Mouse (Mus musculus) ES-Bruce4 (cell line): ENCODE measurements around the gene Dnajc5. TPM values are rescaled to one million over a fixed set of nuclear protein-coding genes. Genes with fewer than 3 reads are reported as not detected.

Experiments used
- H3K27ac ChIP-seq: 2 replicates; pipeline ENCODE4 v1.5.1; 2012; ENCODE audit warnings: low read length, inconsistent platforms; ENCODE audit not compliant: insufficient read depth
- H3K27me3 ChIP-seq: 2 replicates; pipeline ENCODE4 v1.6.1; 2012; ENCODE audit warnings: mild to moderate bottlenecking, low read length, inconsistent platforms; ENCODE audit not compliant: control insufficient read depth, poor library complexity, insufficient read depth, severe bottlenecking
- H3K36me3 ChIP-seq: 2 replicates; pipeline ENCODE4 v1.6.1; 2012; ENCODE audit warnings: inconsistent platforms, mild to moderate bottlenecking, low read length, moderate library complexity; ENCODE audit not compliant: control insufficient read depth, poor library complexity, insufficient read depth, severe bottlenecking
- H3K4me1 ChIP-seq: one replicate; pipeline ENCODE4 v1.8.1; 2011; ENCODE audit warnings: low read length; ENCODE audit not compliant: control insufficient read depth, insufficient read depth
- H3K4me3 ChIP-seq: 2 replicates; pipeline ENCODE4 v1.5.1; 2011; ENCODE audit warnings: low read depth, mild to moderate bottlenecking, low read length
- H3K9ac ChIP-seq: 2 replicates; pipeline ENCODE4 v1.6.1; 2012; ENCODE audit warnings: low read depth, mild to moderate bottlenecking, inconsistent platforms; ENCODE audit not compliant: poor library complexity, severe bottlenecking
- H3K9me3 ChIP-seq: replicated peaks from 2 replicates; pipeline ENCODE4 v1.6.1; 2012; ENCODE audit warnings: mild to moderate bottlenecking, low read length, inconsistent platforms; ENCODE audit not compliant: control insufficient read depth, poor library complexity, insufficient read depth, severe bottlenecking
- CTCF ChIP-seq: IDR thresholded peaks from one replicate; pipeline ENCODE4 v1.8.1; 2011; ENCODE audit warnings: low read depth, low read length
- EP300 ChIP-seq: IDR thresholded peaks from 2 replicates; pipeline ENCODE4 v1.6.1; 2011; ENCODE audit warnings: low read depth, low read length; ENCODE audit not compliant: insufficient read depth
- POLR2A ChIP-seq: IDR thresholded peaks from one replicate; pipeline ENCODE4 v1.8.1; 2011; ENCODE audit warnings: low read length; ENCODE audit not compliant: insufficient read depth
- polyA plus RNA-seq: library from polyadenylated mRNA; stranded (reverse); fragments of >200 nt; gene quantifications from 2 replicates; pipeline ENCODE4 v1.2.4, GENCODE M21; 2011; ENCODE audit warnings: low read depth; ENCODE audit not compliant: missing spikeins, insufficient read depth, insufficient read length

Dnajc5 gene
- polyA plus RNA-seq, 1 experiment: 59.0 TPM

DNA sequence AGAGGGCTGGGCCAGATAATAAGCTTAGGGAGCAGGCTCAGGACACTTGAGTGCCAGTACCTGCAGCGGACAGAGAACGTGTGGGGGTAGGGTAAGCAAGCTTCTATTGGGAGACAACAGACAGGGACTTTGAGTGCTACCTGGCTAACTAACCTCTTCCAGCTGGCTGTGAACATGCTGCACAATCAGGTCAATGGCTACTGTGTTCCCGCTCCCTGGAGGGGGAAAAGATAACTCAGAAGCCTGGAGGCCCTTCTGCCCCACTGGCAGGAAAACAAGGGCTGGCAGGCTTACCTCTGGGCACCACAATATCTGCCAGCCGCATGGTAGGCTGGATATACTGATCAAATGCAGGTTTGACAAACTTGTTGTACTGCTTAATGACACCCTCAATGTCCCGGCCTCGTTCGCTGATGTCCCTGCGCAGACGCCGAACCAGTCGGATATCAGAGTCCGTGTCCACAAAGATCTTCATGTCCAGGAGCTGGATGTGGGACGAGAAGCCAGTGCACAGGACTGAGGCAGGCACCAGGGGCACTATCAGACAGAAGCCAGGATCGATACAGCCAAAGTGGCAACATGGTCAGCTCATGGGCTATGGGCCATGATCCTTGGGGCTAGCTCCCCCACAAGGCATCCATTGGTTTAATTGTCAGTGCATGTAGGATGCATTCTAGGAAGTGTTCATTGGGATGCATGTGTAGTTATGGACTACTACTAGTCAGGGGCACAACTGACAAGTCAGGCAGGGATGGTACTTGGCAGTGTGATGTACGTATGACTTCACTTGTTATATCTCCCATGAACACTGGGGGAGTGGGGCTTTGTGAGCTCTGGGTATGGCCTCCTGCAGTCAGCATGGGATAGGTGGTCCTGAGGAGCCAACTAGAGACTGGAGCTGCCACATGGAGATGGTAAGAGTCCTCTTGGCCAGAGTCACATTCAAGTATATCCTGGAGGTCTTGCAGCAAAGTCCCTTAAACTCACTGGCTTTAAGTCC is 52.9 kb downstream of the Dnajc5 start:
- no peaks in the 10 kb centered on the region for H3K27me3 ChIP-seq
- no peak overlapping the region for H3K27ac ChIP-seq
- H3K9ac ChIP-seq: no peak overlapping the region
- no peak overlapping the region for H3K4me3 ChIP-seq
- TF ChIP-seq POLR2A (no peak), EP300 (no peak), CTCF (no peak)
- H3K9me3 ChIP-seq: no peaks in the 10 kb centered on the region
- H3K4me1 ChIP-seq: no peaks in the 10 kb centered on the region
- H3K36me3 ChIP-seq: no peaks in the 10 kb centered on the region

DNA sequence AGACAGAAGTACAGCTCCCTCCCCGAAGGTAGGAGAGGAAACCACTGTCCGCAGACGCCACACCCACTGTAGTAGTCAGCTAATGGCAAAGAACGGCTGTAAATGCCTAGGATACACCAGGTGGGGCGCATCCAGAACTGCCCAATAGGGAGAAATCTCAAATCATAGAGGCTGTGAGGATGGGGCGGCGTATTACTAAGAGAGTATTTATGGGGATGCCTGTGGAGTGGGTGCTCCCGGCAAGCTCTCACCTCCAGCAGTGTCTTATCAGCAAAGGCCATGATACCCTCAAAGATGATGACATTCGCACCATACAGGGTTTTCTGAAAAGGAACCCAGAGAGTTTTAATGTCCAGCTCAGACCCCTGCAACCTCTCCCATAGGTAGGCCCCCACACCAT is 53.7 kb downstream of the Dnajc5 start:
- no peaks in the 10 kb centered on the region for H3K4me1 ChIP-seq
- H3K9ac ChIP-seq: no peak overlapping the region
- no peaks in the 10 kb centered on the region for H3K36me3 ChIP-seq
- no peak overlapping the region for H3K27ac ChIP-seq
- no peaks in the 10 kb centered on the region for H3K27me3 ChIP-seq
- no peak for TF ChIP-seq CTCF
- TF ChIP-seq EP300: no peak
- no peak for TF ChIP-seq POLR2A
- no peak overlapping the region for H3K4me3 ChIP-seq
- no peaks in the 10 kb centered on the region for H3K9me3 ChIP-seq

- Histone ChIP-seq H3K9me3 (no peaks in the 10 kb centered on the region), H3K27ac (no peak overlapping the region), H3K9ac (no peak overlapping the region), H3K4me1 (no peaks in the 10 kb centered on the region), H3K27me3 (no peaks in the 10 kb centered on the region), H3K36me3 (no peaks in the 10 kb centered on the region), H3K4me3 (no peak overlapping the region)
- TF ChIP-seq EP300: no peak
- no peak for TF ChIP-seq POLR2A
- TF ChIP-seq CTCF: no peak
These were observed 54.7 kb downstream of the Dnajc5 start for GRCm38 (mm10) chr2:181574921-181575545.

DNA sequence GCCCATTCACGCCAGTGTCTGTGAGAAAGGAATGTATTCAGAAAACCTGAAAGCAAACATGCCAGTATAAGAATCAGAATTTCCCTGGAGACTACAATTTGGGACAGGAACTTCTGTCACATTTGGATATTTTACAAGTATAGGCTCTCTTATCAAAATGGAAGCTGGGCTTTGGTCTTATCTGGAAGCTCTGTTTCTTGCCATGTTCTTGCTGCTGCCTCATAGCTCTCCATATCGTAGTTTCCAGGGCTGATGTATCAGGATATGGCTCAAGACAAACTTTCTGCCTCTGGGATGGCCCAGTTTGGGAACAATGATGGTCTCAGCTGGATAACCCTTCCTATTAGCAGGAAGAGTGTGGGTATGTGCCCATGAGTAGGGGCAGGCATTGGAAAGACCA is 56.3 kb downstream of the Dnajc5 start:
- Histone ChIP-seq H3K9me3 (no peaks in the 10 kb centered on the region), H3K27ac (no peak overlapping the region), H3K4me1 (no peaks in the 10 kb centered on the region), H3K4me3 (no peak overlapping the region), H3K36me3 (no peaks in the 10 kb centered on the region), H3K9ac (no peak overlapping the region), H3K27me3 (no peaks in the 10 kb centered on the region)
- TF ChIP-seq POLR2A: no peak
- no peak for TF ChIP-seq EP300
- no peak for TF ChIP-seq CTCF

- TF ChIP-seq CTCF (no peak), EP300 (no peak), POLR2A (no peak)
- no peak overlapping the region for H3K27ac ChIP-seq
These were observed 56.8 kb downstream of the Dnajc5 start for GRCm38 (mm10) chr2:181577126-181577525.

More at GRCm38 (mm10) chr2:181577126-181577525, 56.8 kb downstream of the Dnajc5 start:
- no peaks in the 10 kb centered on the region for H3K27me3 ChIP-seq
- H3K4me1 ChIP-seq: no peaks in the 10 kb centered on the region
- no peak overlapping the region for H3K4me3 ChIP-seq
- no peaks in the 10 kb centered on the region for H3K36me3 ChIP-seq
- no peak overlapping the region for H3K9ac ChIP-seq
- no peaks in the 10 kb centered on the region for H3K9me3 ChIP-seq
